Mouse (Mus musculus) kidney, embryonic 14.5 days (tissue): ENCODE measurements at regions not wholly inside any gene's neighbourhood (a gene's known extent, or its start where the extent isn't known, plus 50 kb on each side); places are given as distances from the start of the nearest gene placed in this dataset.

Source experiments
- ATAC-seq: fragments of 200-750 bp; cut with Nextera tagmentation; 2 replicates; pipeline ENCODE4 v1.8.0; 2017; ENCODE audit warnings: moderate number of reproducible peaks, mild to moderate bottlenecking, moderate TSS enrichment, moderate library complexity; ENCODE audit not compliant: low FRiP score, low TSS enrichment
- H3K27ac ChIP-seq: fragments of 300-500 bp; sonication (generic); 2 replicates; pipeline ENCODE4 v1.5.1; 2014; ENCODE audit warnings: low read depth, mild to moderate bottlenecking, low read length, moderate library complexity, mixed read lengths
- H3K27me3 ChIP-seq: fragments of 300-500 bp; sonication (generic); 2 replicates; pipeline ENCODE4 v1.6.1; 2014; ENCODE audit warnings: mild to moderate bottlenecking, low read length; ENCODE audit not compliant: control insufficient read depth, insufficient read depth
- H3K36me3 ChIP-seq: fragments of 300-500 bp; sonication (generic); 2 replicates; pipeline ENCODE4 v1.6.1; 2014; ENCODE audit warnings: low read length, mixed read lengths; ENCODE audit not compliant: control insufficient read depth, insufficient read depth
- H3K4me1 ChIP-seq: fragments of 300-500 bp; sonication (generic); 2 replicates; pipeline ENCODE4 v1.6.1; 2014; ENCODE audit warnings: low read length, mixed read lengths; ENCODE audit not compliant: control insufficient read depth, insufficient read depth
- H3K4me2 ChIP-seq: fragments of 300-500 bp; sonication (generic); replicated peaks from 2 replicates; pipeline ENCODE4 v1.6.1; 2014; ENCODE audit warnings: low read depth, mild to moderate bottlenecking, low read length
- H3K4me3 ChIP-seq: fragments of 300-500 bp; sonication (generic); 2 replicates; pipeline ENCODE4 v1.5.1; 2014; ENCODE audit warnings: mild to moderate bottlenecking, low read length
- H3K9ac ChIP-seq: fragments of 300-500 bp; sonication (generic); 2 replicates; pipeline ENCODE4 v1.6.1; 2014; ENCODE audit warnings: low read depth, mild to moderate bottlenecking, low read length, moderate library complexity
- H3K9me3 ChIP-seq: fragments of 300-500 bp; sonication (generic); 2 replicates; pipeline ENCODE4 v1.6.1; 2016; ENCODE audit warnings: low read length; ENCODE audit not compliant: control insufficient read depth
- WGBS: fragments of 180-500 bp; shearing (Covaris S2); extraction: QIAGEN DNeasy Blood & Tissue Kit; methylation state at CpG from one replicate; pipeline ENCODE4 v1.1.7; 2014; 5-methylcytosine and 5-hydroxymethylcytosine counted together

DNA sequence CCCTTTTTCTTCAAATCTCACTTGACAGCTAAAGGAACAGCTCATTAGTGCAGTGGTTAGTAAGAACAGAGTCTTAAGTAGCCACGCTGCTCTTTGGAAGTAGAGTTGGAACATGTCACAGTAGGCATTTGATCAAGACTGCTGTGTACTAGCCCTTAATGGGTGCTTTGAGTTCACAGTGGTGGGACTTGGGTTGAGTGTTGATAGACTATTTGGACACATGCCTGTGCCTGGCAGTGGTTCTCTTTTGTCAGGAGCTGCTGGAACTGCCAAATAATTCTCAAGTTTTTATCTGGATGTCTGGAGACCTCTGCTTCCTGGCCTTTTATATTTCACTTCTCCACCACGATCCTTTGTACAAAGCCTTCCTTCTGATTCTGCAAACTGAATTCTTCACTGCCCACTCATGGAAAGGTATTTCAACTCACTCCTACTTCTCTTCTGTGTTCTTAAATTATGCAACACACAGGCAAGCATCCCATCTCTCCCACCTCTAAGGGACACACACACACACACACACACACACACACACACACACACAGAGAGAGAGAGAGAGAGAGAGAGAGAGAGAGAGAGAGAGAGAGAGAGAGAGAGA lies 462.0 kb upstream of the Cdh6 start:
- WGBS, result 85% methylated on average over 2 of the region's 2 CpGs
- no peak for ATAC-seq

DNA sequence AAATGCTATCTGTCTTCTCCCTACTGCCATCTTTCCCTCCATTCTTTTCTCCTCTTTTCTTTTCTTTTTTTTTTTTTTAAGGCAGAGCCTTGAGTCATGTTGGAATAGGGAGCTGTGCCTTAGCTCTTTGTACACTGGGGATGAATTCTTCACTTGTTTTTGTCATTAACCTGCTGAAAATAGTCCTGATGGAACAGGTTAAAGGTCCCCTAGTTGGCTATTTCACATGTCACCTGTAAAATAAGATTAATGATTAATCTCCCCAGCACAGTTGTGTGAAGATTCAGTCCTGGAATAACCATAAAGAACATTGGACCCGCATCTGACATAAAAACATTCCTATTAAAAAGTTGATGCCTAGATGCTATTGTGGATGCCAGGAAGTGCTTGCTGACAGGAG lies 428.7 kb upstream of the Cdh6 start:
- H3K4me1 ChIP-seq, result no peaks in the 10 kb centered on the region
- H3K27me3 ChIP-seq, result no peaks in the 10 kb centered on the region
- ATAC-seq, result no peak
- H3K4me3 ChIP-seq, result no peak overlapping the region
- no peaks in the 10 kb centered on the region for H3K9me3 ChIP-seq
- no peak overlapping the region for H3K4me2 ChIP-seq
- H3K27ac ChIP-seq, result no peak overlapping the region
- 97% methylated on average over 1 of the region's 1 CpGs for WGBS
- H3K9ac ChIP-seq, result no peak overlapping the region
- H3K36me3 ChIP-seq, result no peaks in the 10 kb centered on the region

More for the DNA sequence above, 462.0 kb upstream of the Cdh6 start:
- Histone ChIP-seq H3K4me3 (no peak overlapping the region), H3K27ac (no peak overlapping the region), H3K27me3 (no peaks in the 10 kb centered on the region), H3K4me2 (no peak overlapping the region), H3K4me1 (no peaks in the 10 kb centered on the region), H3K9ac (no peak overlapping the region), H3K36me3 (no peaks in the 10 kb centered on the region), H3K9me3 (no peaks in the 10 kb centered on the region)

DNA sequence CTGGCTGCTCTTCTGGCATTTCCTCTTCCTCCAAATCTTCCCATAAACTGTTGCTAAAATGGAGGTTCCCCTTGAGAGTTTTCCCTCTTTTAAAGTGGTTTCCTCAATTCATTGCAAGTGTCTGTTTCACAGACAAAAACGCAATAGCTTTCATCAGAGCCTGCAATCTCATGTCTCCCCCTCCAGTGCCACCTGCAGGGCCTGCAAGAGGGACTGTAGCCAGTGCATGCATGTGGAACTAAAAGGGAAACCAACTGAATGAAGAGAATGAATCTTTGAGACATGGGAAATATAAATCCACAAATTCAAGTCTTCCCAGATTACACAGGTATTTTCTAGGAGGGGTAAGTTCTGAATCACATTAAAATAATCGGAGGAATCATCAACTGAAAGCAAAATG lies 424.4 kb upstream of the Cdh6 start:
- Histone ChIP-seq H3K27me3 (no peaks in the 10 kb centered on the region), H3K4me3 (no peak overlapping the region), H3K36me3 (no peaks in the 10 kb centered on the region), H3K4me2 (no peak overlapping the region), H3K27ac (no peak overlapping the region), H3K9ac (no peak overlapping the region), H3K9me3 (no peaks in the 10 kb centered on the region), H3K4me1 (no peaks in the 10 kb centered on the region)
- ATAC-seq, result no peak
- 70% methylated on average over 2 of the region's 2 CpGs for WGBS

DNA sequence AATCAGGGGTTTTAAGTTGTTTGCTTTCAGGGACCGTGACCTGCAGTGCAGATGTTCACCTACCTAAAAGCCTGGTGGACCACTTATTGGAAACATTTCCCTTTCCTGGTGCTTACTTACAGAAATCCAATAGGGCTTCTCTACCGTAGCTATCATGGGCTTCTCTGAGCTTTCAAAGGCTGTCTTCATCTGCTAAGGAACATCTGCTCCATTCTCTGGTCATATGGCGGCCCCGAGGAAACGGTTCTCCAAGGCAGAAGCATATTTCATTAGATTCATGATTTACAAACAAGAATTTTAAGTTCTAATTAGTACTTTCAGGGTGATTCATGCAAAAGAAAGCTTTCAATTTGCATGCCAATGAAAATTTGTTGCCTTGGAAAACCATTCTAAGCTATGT lies 420.3 kb upstream of the Cdh6 start:
- ATAC-seq, result no peak
- Histone ChIP-seq H3K36me3 (no peaks in the 10 kb centered on the region), H3K27me3 (no peaks in the 10 kb centered on the region), H3K9me3 (no peaks in the 10 kb centered on the region), H3K4me3 (no peak overlapping the region), H3K4me1 (no peaks in the 10 kb centered on the region), H3K27ac (no peak overlapping the region), H3K9ac (no peak overlapping the region), H3K4me2 (no peak overlapping the region)
- WGBS, result 48% methylated on average over 5 of the region's 5 CpGs

DNA sequence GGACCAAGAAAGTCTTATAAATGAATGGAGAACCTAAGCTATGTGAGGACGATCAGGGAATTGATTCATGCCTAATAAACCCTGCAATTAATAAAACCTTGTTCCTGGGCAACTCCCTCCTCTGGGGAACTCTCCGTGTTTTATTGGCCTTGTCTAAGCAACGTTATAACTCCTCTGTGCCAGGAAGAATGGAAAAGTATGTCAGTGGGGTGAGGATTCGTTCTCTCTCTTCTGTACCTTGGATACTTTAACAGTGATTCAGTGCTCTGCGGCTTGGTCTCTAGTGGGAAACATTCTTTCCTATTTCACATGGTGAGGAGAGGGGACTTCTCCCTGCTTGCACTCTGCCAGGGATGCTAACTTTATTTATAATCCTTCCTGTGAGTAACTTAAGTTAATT lies 417.4 kb upstream of the Cdh6 start:
- H3K4me1 ChIP-seq, result no peaks in the 10 kb centered on the region
- H3K27ac ChIP-seq, result no peak overlapping the region
- H3K36me3 ChIP-seq, result no peaks in the 10 kb centered on the region
- ATAC-seq, result peak; percentile 35; the same call in 1 of the 2 replicates
- WGBS, result 30% methylated on average over 5 of the region's 5 CpGs
- no peak overlapping the region for H3K9ac ChIP-seq
- H3K9me3 ChIP-seq, result no peaks in the 10 kb centered on the region
- H3K27me3 ChIP-seq, result no peaks in the 10 kb centered on the region
- H3K4me2 ChIP-seq, result no peak overlapping the region
- H3K4me3 ChIP-seq, result no peak overlapping the region

DNA sequence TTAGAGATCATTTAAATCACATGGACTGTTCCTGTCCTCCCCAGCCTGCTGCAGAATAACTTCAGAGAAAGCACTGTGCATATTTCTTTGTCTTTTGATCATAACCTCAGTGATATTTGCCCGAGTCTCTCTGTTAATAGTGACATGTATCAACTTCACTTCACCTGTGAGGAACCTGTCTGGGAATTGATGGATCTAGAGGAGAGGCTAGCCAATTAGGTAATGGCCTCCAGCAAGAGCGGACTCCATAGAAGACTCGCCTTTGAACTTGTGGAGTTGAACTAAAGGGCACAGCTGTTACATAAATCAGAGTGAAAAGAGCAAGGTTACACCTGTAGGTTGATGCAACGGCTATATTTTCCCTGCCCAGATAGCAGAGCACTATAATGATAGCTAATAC lies 409.8 kb upstream of the Cdh6 start:
- peak; percentile 62; the same call in 1 of the 2 replicates for ATAC-seq
- WGBS, result 16% methylated on average over 4 of the region's 4 CpGs
- no peaks in the 10 kb centered on the region for H3K4me1 ChIP-seq

DNA sequence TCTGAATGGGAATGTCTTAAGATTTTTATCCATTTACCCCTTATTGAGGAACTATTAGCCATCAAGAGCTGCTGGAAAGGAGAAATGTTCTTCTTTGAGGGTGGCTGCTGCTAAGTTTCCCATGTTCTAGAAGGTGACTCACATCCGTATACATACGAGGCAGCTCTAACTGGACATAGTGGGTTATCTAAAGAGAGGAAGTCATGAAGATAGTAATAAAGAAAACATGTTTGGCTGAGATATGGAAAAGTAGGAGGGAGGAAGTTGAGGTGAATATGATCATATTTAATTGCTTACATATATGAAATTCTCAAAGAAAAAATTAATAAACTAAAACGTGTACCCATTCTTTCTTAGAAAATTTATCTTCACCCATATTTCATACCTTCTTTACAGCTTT lies 408.7 kb upstream of the Cdh6 start:
- H3K4me3 ChIP-seq, result no peak overlapping the region
- no peak overlapping the region for H3K27ac ChIP-seq
- ATAC-seq, result no peak
- H3K4me2 ChIP-seq, result no peak overlapping the region
- H3K9me3 ChIP-seq, result no peaks in the 10 kb centered on the region
- no peaks in the 10 kb centered on the region for H3K4me1 ChIP-seq
- H3K9ac ChIP-seq, result no peak overlapping the region
- no peaks in the 10 kb centered on the region for H3K36me3 ChIP-seq
- WGBS, result 86% methylated on average over 3 of the region's 3 CpGs
- no peaks in the 10 kb centered on the region for H3K27me3 ChIP-seq

More for the DNA sequence above, 409.8 kb upstream of the Cdh6 start:
- Histone ChIP-seq H3K9me3 (no peaks in the 10 kb centered on the region), H3K4me2 (no peak overlapping the region), H3K4me3 (no peak overlapping the region), H3K9ac (no peak overlapping the region), H3K27me3 (no peaks in the 10 kb centered on the region), H3K27ac (no peak overlapping the region), H3K36me3 (no peaks in the 10 kb centered on the region)

DNA sequence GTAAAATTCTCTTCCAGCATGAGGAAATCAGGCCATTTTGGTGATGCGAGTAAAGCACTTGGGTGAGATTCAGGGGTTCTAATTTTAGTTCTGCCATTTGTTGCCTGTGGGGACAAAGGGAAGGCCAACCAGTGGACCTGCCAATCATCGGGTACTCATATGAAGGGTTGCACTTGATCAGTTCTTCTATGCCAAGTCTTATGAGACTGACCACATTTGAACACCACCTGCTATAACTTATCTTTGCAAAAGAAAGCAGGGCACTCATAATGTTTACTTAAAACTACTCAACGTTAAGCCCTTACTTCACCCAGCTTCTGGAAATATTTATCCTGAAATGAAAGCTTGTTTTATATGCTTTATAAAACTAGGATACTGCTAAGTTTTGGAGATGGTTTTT lies 400.1 kb upstream of the Cdh6 start:
- no peaks in the 10 kb centered on the region for H3K9me3 ChIP-seq
- H3K36me3 ChIP-seq, result no peaks in the 10 kb centered on the region
- no peak for ATAC-seq
- H3K27me3 ChIP-seq, result no peaks in the 10 kb centered on the region
- H3K4me3 ChIP-seq, result no peak overlapping the region
- H3K27ac ChIP-seq, result no peak overlapping the region
- no peaks in the 10 kb centered on the region for H3K4me1 ChIP-seq
- WGBS, result 79% methylated on average over 3 of the region's 3 CpGs
- H3K9ac ChIP-seq, result no peak overlapping the region
- H3K4me2 ChIP-seq, result no peak overlapping the region

DNA sequence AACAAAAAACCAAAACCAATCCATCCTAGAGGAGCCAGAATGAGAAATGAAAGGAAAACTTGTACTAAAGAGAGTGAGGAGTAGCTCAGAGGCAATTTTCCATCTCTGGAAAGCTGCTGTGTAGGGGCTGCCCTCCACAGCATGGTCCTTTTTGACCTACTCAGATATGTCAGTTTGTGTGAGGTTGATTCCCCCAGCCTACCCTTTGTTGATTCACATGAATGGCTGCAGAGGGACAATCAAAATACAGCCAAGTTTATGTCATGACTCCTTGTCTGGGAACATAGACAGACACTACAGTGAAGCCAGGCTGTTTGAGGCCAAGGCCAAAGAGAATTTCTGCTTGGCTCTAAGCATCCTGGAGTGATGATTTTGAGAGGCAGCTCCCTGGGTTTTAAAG lies 387.4 kb upstream of the Cdh6 start:
- no peak for ATAC-seq
- no peak overlapping the region for H3K4me2 ChIP-seq

More for the DNA sequence above, 387.4 kb upstream of the Cdh6 start:
- H3K4me1 ChIP-seq, result no peaks in the 10 kb centered on the region
- H3K27ac ChIP-seq, result no peak overlapping the region
- H3K27me3 ChIP-seq, result no peaks in the 10 kb centered on the region
- H3K36me3 ChIP-seq, result no peaks in the 10 kb centered on the region
- H3K4me3 ChIP-seq, result no peak overlapping the region
- no peak overlapping the region for H3K9ac ChIP-seq
- no peaks in the 10 kb centered on the region for H3K9me3 ChIP-seq
